Mouse (Mus musculus) lung, embryonic 16.5 days (tissue): ENCODE measurements around the gene Akap7. TPM values are rescaled to one million over a fixed set of nuclear protein-coding genes. Genes with fewer than 3 reads are reported as not detected.
A peak's percentile ranks its signal among the peaks of the same experiment; 100 is the strongest.

ENCODE experiments used
- ATAC-seq: fragments of 200-750 bp; cut with Nextera tagmentation; 2 replicates; pipeline ENCODE4 v1.8.0; 2017; ENCODE audit warnings: low read depth, mild to moderate bottlenecking, moderate library complexity
- H3K27ac ChIP-seq: fragments of 300-500 bp; sonication (generic); 2 replicates; pipeline ENCODE4 v1.5.1; 2014; ENCODE audit warnings: mild to moderate bottlenecking, control low read depth, low read length
- H3K27me3 ChIP-seq: fragments of 300-500 bp; sonication (generic); 2 replicates; pipeline ENCODE4 v1.6.1; 2014; ENCODE audit warnings: low read depth, low read length, mixed read lengths; ENCODE audit not compliant: control insufficient read depth, insufficient read depth
- H3K36me3 ChIP-seq: fragments of 300-500 bp; sonication (generic); 2 replicates; pipeline ENCODE4 v1.6.1; 2014; ENCODE audit warnings: low read length; ENCODE audit not compliant: control insufficient read depth, insufficient read depth
- H3K4me1 ChIP-seq: fragments of 300-500 bp; sonication (generic); replicated peaks from 2 replicates; pipeline ENCODE4 v1.6.1; 2014; ENCODE audit warnings: low read length, mixed read lengths; ENCODE audit not compliant: control insufficient read depth, insufficient read depth
- H3K4me2 ChIP-seq: fragments of 300-500 bp; sonication (generic); 2 replicates; pipeline ENCODE4 v1.6.1; 2014; ENCODE audit warnings: low read depth, low read length, control low read depth
- H3K4me3 ChIP-seq: fragments of 300-500 bp; sonication (generic); 2 replicates; pipeline ENCODE4 v1.5.1; 2014; ENCODE audit warnings: mild to moderate bottlenecking, low read length, control low read depth
- H3K9ac ChIP-seq: fragments of 300-500 bp; sonication (generic); 2 replicates; pipeline ENCODE4 v1.6.1; 2014; ENCODE audit warnings: low read length, control low read depth
- H3K9me3 ChIP-seq: fragments of 300-500 bp; sonication (generic); 2 replicates; pipeline ENCODE4 v1.6.1; 2016; ENCODE audit warnings: low read length; ENCODE audit not compliant: control insufficient read depth
- WGBS: fragments of 180-500 bp; shearing (Covaris S2); extraction: QIAGEN DNeasy Blood & Tissue Kit; methylation state at CpG from one replicate; pipeline ENCODE4 v1.1.7; 2014; 5-methylcytosine and 5-hydroxymethylcytosine counted together
- polyA plus RNA-seq: library from polyadenylated mRNA; unstranded; fragments of >200 nt; fragmentation: Nextera tagmentation; extraction: Ambion mirVana; gene quantifications from 2 replicates; pipeline ENCODE4 v1.2.1, GENCODE M21; 2015

The Akap7 gene
- polyA plus RNA-seq, 1 experiment from 2014 or later = 20.1 TPM

DNA sequence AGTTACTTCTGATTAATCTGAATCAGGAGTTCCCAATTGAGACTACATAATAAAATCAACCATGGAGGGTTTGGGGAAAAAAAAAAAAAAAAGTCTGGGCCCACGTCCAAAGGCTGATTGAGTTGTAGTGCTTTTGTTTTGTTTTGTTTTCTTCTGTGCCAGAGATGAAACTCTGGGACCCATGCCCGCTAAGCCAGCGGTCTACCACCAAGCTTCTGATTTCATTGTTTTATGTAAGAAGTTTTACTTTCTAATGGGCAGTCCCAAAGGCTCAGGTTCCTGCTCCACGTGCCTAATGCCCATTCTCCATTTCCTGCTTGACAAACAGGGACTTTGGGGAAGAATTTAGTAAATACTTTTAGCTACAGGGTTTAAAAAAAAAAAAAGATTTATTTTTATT, 18.0 kb upstream of the Akap7 start:
- Histone ChIP-seq H3K4me3 (no peak overlapping the region), H3K9me3 (no peaks in the 10 kb centered on the region), H3K9ac (no peak overlapping the region), H3K4me1 (no peaks in the 10 kb centered on the region; the same call in 1 of the 2 replicates), H3K27ac (no peak overlapping the region), H3K27me3 (no peaks in the 10 kb centered on the region), H3K36me3 (no peaks in the 10 kb centered on the region), H3K4me2 (no peak overlapping the region)
- WGBS = 26% methylated on average over 4 of the region's 4 CpGs
- ATAC-seq = 0 out of 2 replicates have a peak, but pooled peaks have one; percentile 26

DNA sequence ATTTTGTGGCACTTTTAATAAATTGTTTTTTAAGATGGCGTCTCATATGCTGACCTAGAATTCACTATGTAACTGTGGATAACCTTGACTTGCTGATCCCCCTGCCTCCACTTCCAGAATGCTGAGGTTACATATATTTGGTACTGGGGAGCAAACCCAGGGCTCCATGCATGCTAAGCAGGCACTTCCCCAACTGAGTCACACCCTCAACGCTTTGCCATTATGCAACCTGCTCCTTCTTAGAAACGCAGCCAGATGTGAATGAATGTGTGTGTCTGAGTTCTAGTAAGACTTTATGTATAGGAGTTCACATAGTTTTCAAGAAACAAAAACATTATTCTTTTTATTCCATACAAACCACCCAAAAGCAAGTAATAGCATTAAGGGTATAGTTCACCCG, 13.5 kb upstream of the Akap7 start:
- Histone ChIP-seq H3K4me2 (no peak overlapping the region), H3K4me1 (peaks cover 8% of the 10 kb centered on the region), H3K4me3 (no peak overlapping the region), H3K27ac (no peak overlapping the region), H3K9me3 (no peaks in the 10 kb centered on the region), H3K27me3 (no peaks in the 10 kb centered on the region), H3K36me3 (no peaks in the 10 kb centered on the region), H3K9ac (no peak overlapping the region)
- ATAC-seq = no peak
- 85% methylated on average over 4 of the region's 4 CpGs for WGBS

DNA sequence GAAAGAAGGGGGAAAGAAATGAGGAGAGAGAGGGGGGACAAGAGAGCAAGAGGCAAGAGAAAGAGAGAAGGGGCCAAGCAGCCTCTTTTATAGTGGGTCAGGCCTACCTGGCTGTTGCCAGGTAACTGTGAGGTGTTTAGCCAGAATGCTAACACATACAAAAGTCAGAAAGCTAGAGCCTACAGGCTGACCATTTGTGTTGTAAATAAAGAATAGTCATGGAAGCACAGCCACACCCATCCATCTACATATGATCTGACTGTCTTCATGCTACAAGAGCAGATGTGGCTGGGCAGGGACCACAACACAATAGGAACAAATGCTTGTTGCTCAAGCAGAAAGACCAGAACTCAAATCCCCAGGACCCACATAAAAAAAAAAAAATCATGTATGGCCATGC, 11.9 kb upstream of the Akap7 start:
- no peak overlapping the region for H3K9ac ChIP-seq
- H3K27ac ChIP-seq = no peak overlapping the region
- H3K4me1 ChIP-seq = peaks cover 8% of the 10 kb centered on the region; the same call in 1 of the 2 replicates
- no peaks in the 10 kb centered on the region for H3K36me3 ChIP-seq
- no peaks in the 10 kb centered on the region for H3K9me3 ChIP-seq
- no peak for ATAC-seq
- no peak overlapping the region for H3K4me3 ChIP-seq
- H3K4me2 ChIP-seq = no peak overlapping the region
- H3K27me3 ChIP-seq = no peaks in the 10 kb centered on the region

DNA sequence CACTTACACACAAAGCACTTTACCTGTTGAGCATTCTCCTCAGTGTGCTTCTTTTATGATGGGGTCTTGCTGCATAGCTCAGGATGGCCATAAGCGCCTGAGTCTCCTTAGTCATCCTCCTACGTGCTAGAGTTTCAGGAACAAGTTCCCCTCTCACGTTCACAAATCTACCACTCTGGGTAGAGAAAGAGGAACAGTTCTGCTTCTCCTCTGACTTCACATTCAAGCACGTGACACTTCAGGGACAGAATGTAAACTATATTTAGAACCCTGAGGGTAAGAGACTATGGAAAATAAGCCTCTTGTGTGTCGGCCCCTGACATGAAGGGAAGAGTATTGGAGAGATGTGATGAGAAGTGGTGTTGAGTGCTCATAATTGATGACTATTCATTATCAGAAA, 10.7 kb upstream of the Akap7 start:
- H3K9ac ChIP-seq = no peak overlapping the region
- H3K27ac ChIP-seq = no peak overlapping the region
- 53% methylated on average over 5 of the region's 5 CpGs for whole genome bisulfite sequencing
- no peak overlapping the region for H3K4me3 ChIP-seq
- no peaks in the 10 kb centered on the region for H3K36me3 ChIP-seq
- ATAC-seq = no peak; the same call in 1 of the 2 replicates
- peaks cover 12% of the 10 kb centered on the region for H3K4me1 ChIP-seq
- H3K4me2 ChIP-seq = no peak overlapping the region
- H3K9me3 ChIP-seq = no peaks in the 10 kb centered on the region
- no peaks in the 10 kb centered on the region for H3K27me3 ChIP-seq

DNA sequence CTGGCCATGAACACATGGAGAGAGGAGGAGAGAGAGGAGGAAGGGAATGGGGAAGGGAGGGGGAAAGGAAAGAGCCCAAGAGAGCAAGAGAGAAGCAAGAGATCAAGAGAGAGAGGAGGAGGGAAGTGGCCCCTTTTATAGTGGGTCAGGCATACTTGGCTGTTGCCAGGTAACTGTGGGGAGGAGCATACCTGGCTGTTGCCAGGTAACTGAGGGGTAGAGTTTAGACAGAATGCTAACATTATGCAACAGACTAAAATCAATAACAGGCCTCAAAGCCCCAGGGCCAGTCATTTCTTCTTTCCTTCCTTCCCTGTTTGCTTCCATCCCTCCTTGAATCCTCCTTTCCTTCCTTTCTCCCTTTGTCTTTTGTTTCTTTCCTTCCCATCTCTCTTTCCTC, 10.0 kb upstream of the Akap7 start:
- H3K27me3 ChIP-seq = no peaks in the 10 kb centered on the region
- no peaks in the 10 kb centered on the region for H3K36me3 ChIP-seq
- no peaks in the 10 kb centered on the region for H3K9me3 ChIP-seq
- no peak overlapping the region for H3K4me3 ChIP-seq
- no peak overlapping the region for H3K9ac ChIP-seq
- H3K27ac ChIP-seq = no peak overlapping the region
- H3K4me2 ChIP-seq = no peak overlapping the region
- ATAC-seq = peak; percentile 66
- peaks cover 12% of the 10 kb centered on the region for H3K4me1 ChIP-seq

DNA sequence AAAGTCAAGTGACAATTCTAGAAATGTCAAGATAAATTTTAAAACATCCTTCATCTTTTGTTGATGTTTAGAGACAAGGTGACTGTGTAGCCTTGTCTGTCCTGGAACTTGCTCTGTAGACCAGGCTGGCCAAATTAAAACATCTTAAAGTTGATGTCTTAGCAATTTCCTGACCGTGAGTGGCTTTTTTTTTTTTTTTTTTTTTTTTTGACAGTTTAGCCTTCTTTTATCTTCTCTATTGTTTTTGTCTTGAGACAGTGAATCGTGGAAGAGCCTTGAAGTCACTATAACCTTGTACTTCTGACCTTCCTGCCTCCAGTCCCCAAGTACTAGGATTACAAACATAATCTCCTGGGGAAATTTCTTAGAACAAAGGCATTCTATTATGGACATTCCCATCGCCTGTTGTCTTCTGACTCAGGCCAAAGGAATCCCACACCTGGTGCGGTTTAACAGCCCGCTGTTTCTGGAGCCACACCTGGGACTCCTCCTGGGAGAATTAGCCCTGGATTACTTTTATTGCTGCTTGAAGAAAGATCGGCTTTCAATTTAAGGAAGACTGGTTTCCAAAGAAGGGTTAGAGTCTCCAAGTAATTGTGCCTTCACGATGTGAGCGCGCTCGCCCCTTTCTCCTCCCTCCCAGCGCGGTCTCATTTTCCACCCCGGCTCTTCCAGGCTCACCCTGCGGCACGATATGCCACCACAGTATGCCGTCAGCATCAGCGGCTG, 6.3 kb upstream of the Akap7 start:
- H3K4me3 ChIP-seq = no peak overlapping the region
- H3K27me3 ChIP-seq = no peaks in the 10 kb centered on the region
- H3K9ac ChIP-seq = no peak overlapping the region
- H3K4me1 ChIP-seq = peaks cover 12% of the 10 kb centered on the region
- H3K27ac ChIP-seq = no peak overlapping the region
- H3K36me3 ChIP-seq = no peaks in the 10 kb centered on the region
- ATAC-seq = no peak
- 24% methylated on average over 17 of the region's 17 CpGs for WGBS
- no peaks in the 10 kb centered on the region for H3K9me3 ChIP-seq
- H3K4me2 ChIP-seq = peak overlapping the region; percentile 32

DNA sequence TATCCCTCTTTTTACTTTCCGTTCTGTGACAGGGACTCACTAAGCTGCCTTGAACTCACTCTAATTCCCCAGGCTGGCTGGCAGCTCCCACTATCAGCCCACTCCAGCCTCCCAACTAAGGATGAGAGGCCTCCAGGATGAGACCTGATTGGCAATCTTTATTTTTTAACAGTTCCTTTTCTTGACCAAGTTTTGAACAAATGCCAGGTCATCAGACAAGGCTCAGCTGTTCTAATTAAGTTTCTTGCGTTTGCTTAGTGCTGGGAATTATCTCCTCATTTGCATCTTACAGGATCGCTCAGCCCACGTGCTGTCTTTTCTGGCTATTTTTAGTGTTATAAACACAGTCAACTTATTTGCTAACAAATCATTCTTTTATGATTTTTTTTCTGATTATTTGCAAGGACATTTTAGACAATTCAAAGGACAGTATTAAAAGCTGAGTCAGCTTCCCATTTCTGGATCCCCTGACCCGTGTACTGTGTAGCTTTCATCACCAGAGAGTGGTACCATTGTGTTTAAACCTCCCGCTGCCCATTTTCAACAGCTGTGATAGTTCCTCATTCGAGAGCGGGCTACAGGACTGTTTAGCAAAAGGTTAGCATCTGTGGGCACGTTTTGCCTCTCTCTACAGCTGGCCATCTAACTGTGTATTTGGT, 4.0 kb upstream of the Akap7 start:
- Histone ChIP-seq H3K4me1 (peaks cover 5% of the 10 kb centered on the region; the same call in 1 of the 2 replicates), H3K27me3 (no peaks in the 10 kb centered on the region), H3K36me3 (no peaks in the 10 kb centered on the region), H3K9ac (no peak overlapping the region), H3K27ac (no peak overlapping the region), H3K4me3 (no peak overlapping the region), H3K9me3 (no peaks in the 10 kb centered on the region), H3K4me2 (no peak overlapping the region)
- no peak for ATAC-seq
- WGBS = 44% methylated on average over 9 of the region's 9 CpGs

DNA sequence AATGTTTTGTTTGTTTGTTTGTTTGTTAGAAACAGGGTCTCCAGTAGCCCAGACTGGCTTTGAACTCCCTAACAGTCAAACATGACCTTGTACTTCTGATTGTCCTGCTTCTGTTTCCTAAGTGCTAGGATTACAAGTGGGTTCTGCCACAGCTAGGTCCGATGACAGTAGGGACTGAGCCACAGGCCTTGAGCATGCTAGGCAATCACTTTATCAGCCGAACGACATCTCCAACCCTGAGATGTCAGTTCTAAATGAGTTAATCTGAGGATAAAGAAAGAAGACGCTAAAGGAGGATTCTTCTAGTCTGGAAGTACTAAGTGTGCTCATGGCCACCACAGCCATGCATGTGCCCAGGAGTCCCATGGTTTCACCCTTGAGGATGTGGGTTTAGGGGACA, 3.1 kb upstream of the Akap7 start:
- no peak for ATAC-seq
- Histone ChIP-seq H3K4me1 (peaks cover 5% of the 10 kb centered on the region; the same call in 1 of the 2 replicates), H3K27ac (no peak overlapping the region), H3K4me3 (no peak overlapping the region), H3K27me3 (no peaks in the 10 kb centered on the region), H3K36me3 (no peaks in the 10 kb centered on the region), H3K9me3 (no peaks in the 10 kb centered on the region), H3K9ac (no peak overlapping the region), H3K4me2 (no peak overlapping the region)
- 68% methylated on average over 4 of the region's 4 CpGs for WGBS

DNA sequence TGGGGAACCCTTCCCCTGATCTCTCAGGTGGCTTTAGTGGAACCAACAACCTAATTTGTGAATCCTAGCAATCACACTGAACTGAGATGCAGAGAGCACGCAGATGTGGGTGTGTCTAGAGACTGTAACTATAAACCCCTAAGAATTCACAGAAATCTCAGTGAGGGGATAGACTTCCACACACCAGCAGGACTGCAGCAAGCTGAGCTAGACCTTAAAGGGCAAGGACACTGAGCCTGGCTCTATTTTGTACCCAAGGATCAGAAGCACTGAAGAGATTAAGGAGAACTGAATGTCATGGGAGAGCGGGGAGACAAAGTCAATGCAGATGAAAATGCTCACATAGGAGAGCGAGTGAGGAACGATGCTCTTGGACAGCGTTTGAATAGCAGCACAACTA, 2.3 kb upstream of the Akap7 start:
- ATAC-seq = no peak
- 86% methylated on average over 5 of the region's 5 CpGs for WGBS
- Histone ChIP-seq H3K4me1 (peaks cover 5% of the 10 kb centered on the region; the same call in 1 of the 2 replicates), H3K36me3 (no peaks in the 10 kb centered on the region), H3K4me2 (no peak overlapping the region), H3K9ac (no peak overlapping the region), H3K27me3 (no peaks in the 10 kb centered on the region), H3K27ac (no peak overlapping the region), H3K4me3 (no peak overlapping the region), H3K9me3 (no peaks in the 10 kb centered on the region)
